Mouse (Mus musculus): ENCODE data around the gene Polh. TPM values are rescaled to one million over a fixed set of nuclear protein-coding genes. Genes with fewer than 3 reads are reported as not detected.
A peak's percentile ranks its signal among the peaks of the same experiment; 100 is the strongest.

Polh gene
- total and polyA plus RNA-seq, 2 experiments from 2014 or later: 4.2 to 9.6 TPM

GRCm38 (mm10) chr17:46162551-46162950 lies 39.9 kb downstream of the Polh start:
- 93% methylated on average over 7 of the region's 7 CpGs for WGBS
- H3K36me3 ChIP-seq (ENCODE audit: insufficient read depth, low read length): peaks cover 33% of the 10 kb centered on the region

GRCm38 (mm10) chr17:46161710-46162109 lies 40.7 kb downstream of the Polh start:
- H3K9me3 ChIP-seq (ENCODE audit: low read length): no peaks in the 10 kb centered on the region
- WGBS: 46% methylated on average over 9 of the region's 9 CpGs
- DNase-seq (ENCODE audit: low spot score) (no peak), ATAC-seq (ENCODE audit: low FRiP score) (no peak)
- H3K4me2 ChIP-seq (ENCODE audit: low read depth, low read length, poor library complexity, severe bottlenecking): peak overlapping the region; percentile 84
- no peak overlapping the region for H3K27ac ChIP-seq (ENCODE audit: low read depth, low read length)
- TF ChIP-seq CTCF (IDR thresholded peaks at IDR 0.05): no peak
- H3K4me3 ChIP-seq (ENCODE audit: low read depth, low read length): peak overlapping the region; percentile 66
- 0 out of 2 replicates have a peak, but pooled peaks cover 3% of the 10 kb centered on the region for H3K4me1 ChIP-seq (ENCODE audit: insufficient read depth, low read length)
- peaks cover 27% of the 10 kb centered on the region for H3K36me3 ChIP-seq (ENCODE audit: insufficient read depth, low read length)
- H3K27me3 ChIP-seq (ENCODE audit: insufficient read depth, low read length): no peaks in the 10 kb centered on the region
- peak overlapping the region; percentile 75 for H3K9ac ChIP-seq (replicated peaks; ENCODE audit: low read length, poor library complexity, severe bottlenecking)

More at GRCm38 (mm10) chr17:46162551-46162950, 39.9 kb downstream of the Polh start:
- Histone ChIP-seq H3K4me2 (ENCODE audit: low read depth, low read length, poor library complexity, severe bottlenecking) (no peak overlapping the region), H3K4me3 (ENCODE audit: low read depth, low read length) (no peak overlapping the region), H3K9ac (replicated peaks; ENCODE audit: low read length, poor library complexity, severe bottlenecking) (no peak overlapping the region), H3K4me1 (ENCODE audit: insufficient read depth, low read length) (0 out of 2 replicates have a peak, but pooled peaks cover 3% of the 10 kb centered on the region), H3K27ac (ENCODE audit: low read depth, low read length) (no peak overlapping the region), H3K9me3 (ENCODE audit: low read length) (no peaks in the 10 kb centered on the region), H3K27me3 (ENCODE audit: insufficient read depth, low read length) (no peaks in the 10 kb centered on the region)
- TF ChIP-seq CTCF (IDR thresholded peaks at IDR 0.05): no peak
- no peak for ATAC-seq (ENCODE audit: low FRiP score)
- DNase-seq (ENCODE audit: low spot score): no peak

- Histone ChIP-seq H3K27ac (ENCODE audit: low read depth, low read length) (peak overlapping the region; percentile 79), H3K4me3 (ENCODE audit: low read depth, low read length) (peak overlapping the region; percentile 66), H3K27me3 (ENCODE audit: insufficient read depth, low read length) (no peaks in the 10 kb centered on the region), H3K4me1 (ENCODE audit: insufficient read depth, low read length) (0 out of 2 replicates have a peak, but pooled peaks cover 3% of the 10 kb centered on the region), H3K9me3 (ENCODE audit: low read length) (no peaks in the 10 kb centered on the region), H3K9ac (replicated peaks; ENCODE audit: low read length, poor library complexity, severe bottlenecking) (peak overlapping the region; percentile 75), H3K36me3 (ENCODE audit: insufficient read depth, low read length) (peaks cover 22% of the 10 kb centered on the region), H3K4me2 (ENCODE audit: low read depth, low read length, poor library complexity, severe bottlenecking) (peak overlapping the region; percentile 84)
- DNase-seq (ENCODE audit: low spot score): peak; percentile 52
- no peak for TF ChIP-seq CTCF (IDR thresholded peaks at IDR 0.05)
- under 1% methylated on average over 19 of the region's 19 CpGs for WGBS
- peak; percentile 69 for ATAC-seq (ENCODE audit: low FRiP score)
Observed at GRCm38 (mm10) chr17:46161179-46161578, 41.3 kb downstream of the Polh start.

- peak within 1 kb of the TSS; percentile 84 for H3K4me2 ChIP-seq (ENCODE audit: low read depth, low read length, poor library complexity, severe bottlenecking)
- under 1% methylated on average over 23 of the region's 23 CpGs for WGBS
- no peaks in the 10 kb centered on the region for H3K27me3 ChIP-seq (ENCODE audit: insufficient read depth, low read length)
- DNase-seq (ENCODE audit: low spot score): peak; percentile 100
- H3K36me3 ChIP-seq (ENCODE audit: insufficient read depth, low read length): peaks cover 17% of the 10 kb centered on the region
- H3K9ac ChIP-seq (replicated peaks; ENCODE audit: low read length, poor library complexity, severe bottlenecking): peak within 1 kb of the TSS; percentile 75
- H3K9me3 ChIP-seq (ENCODE audit: low read length): no peaks in the 10 kb centered on the region
- H3K4me1 ChIP-seq (ENCODE audit: insufficient read depth, low read length): 0 out of 2 replicates have a peak, but pooled peaks cover 3% of the 10 kb centered on the region
- peak within 1 kb of the TSS; percentile 79 for H3K27ac ChIP-seq (ENCODE audit: low read depth, low read length)
- H3K4me3 ChIP-seq (ENCODE audit: low read depth, low read length): peak within 1 kb of the TSS; percentile 66
- no peak for TF ChIP-seq CTCF (IDR thresholded peaks at IDR 0.05)
- ATAC-seq (ENCODE audit: low FRiP score): peak; percentile 95
Observed at GRCm38 (mm10) chr17:46160686-46161085, 41.8 kb downstream of the Polh start, which contains the start of gene Gtpbp2. Gene Gtpbp2 (plus strand): TSS chr17:46161032.

GRCm38 (mm10) chr17:46160090-46160662 lies 42.3 kb downstream of the Polh start:
- Histone ChIP-seq H3K4me1 (ENCODE audit: insufficient read depth, low read length) (0 out of 2 replicates have a peak, but pooled peaks cover 3% of the 10 kb centered on the region), H3K9ac (replicated peaks; ENCODE audit: low read length, poor library complexity, severe bottlenecking) (peak overlapping the region; percentile 39; the same call in 1 of the 2 replicates), H3K27me3 (ENCODE audit: insufficient read depth, low read length) (no peaks in the 10 kb centered on the region), H3K4me3 (ENCODE audit: low read depth, low read length) (peak overlapping the region; percentile 66), H3K9me3 (ENCODE audit: low read length) (no peaks in the 10 kb centered on the region), H3K4me2 (ENCODE audit: low read depth, low read length, poor library complexity, severe bottlenecking) (peak overlapping the region; percentile 75), H3K36me3 (ENCODE audit: insufficient read depth, low read length) (peaks cover 12% of the 10 kb centered on the region), H3K27ac (ENCODE audit: low read depth, low read length) (0 out of 2 replicates have a peak overlapping the region, but pooled peaks have one; percentile 27)
- ATAC-seq (ENCODE audit: low FRiP score): peak; percentile 39
- under 1% methylated on average over 16 of the region's 16 CpGs for WGBS
- peak; percentile 88 for DNase-seq (ENCODE audit: low spot score)
- peak; percentile 62 for TF ChIP-seq CTCF (IDR thresholded peaks at IDR 0.05)

- H3K36me3 ChIP-seq (ENCODE audit: insufficient read depth, low read length): peaks cover 2% of the 10 kb centered on the region
- no peak overlapping the region for H3K9ac ChIP-seq (replicated peaks; ENCODE audit: low read length, poor library complexity, severe bottlenecking)
- H3K27ac ChIP-seq (ENCODE audit: low read depth, low read length): no peak overlapping the region
- no peaks in the 10 kb centered on the region for H3K27me3 ChIP-seq (ENCODE audit: insufficient read depth, low read length)
- ATAC-seq (ENCODE audit: low FRiP score) (no peak), DNase-seq (ENCODE audit: low spot score) (no peak)
- 60% methylated on average over 2 of the region's 2 CpGs for WGBS
- H3K4me1 ChIP-seq (ENCODE audit: insufficient read depth, low read length): 0 out of 2 replicates have a peak, but pooled peaks cover 3% of the 10 kb centered on the region
- no peaks in the 10 kb centered on the region for H3K9me3 ChIP-seq (ENCODE audit: low read length)
- no peak overlapping the region for H3K4me3 ChIP-seq (ENCODE audit: low read depth, low read length)
- TF ChIP-seq CTCF (IDR thresholded peaks at IDR 0.05): no peak
- H3K4me2 ChIP-seq (ENCODE audit: low read depth, low read length, poor library complexity, severe bottlenecking): no peak overlapping the region
Observed at GRCm38 (mm10) chr17:46159236-46159635, 43.2 kb downstream of the Polh start.
